Mouse (Mus musculus) testis, adult 2 months (tissue): Measurements from ENCODE around the gene Shroom2.

Source experiments
- CTCF ChIP-seq: fragments of 200-500 bp; IDR thresholded peaks from 2 replicates; pipeline ENCODE4 v1.5.1; 2012; ENCODE audit warnings: low read depth, mild to moderate bottlenecking, inconsistent platforms, low read length, moderate library complexity; ENCODE audit not compliant: control insufficient read depth, insufficient read depth, insufficient replicate concordance
- POLR2A ChIP-seq: fragments of 200-500 bp; IDR thresholded peaks from 2 replicates; pipeline ENCODE4 v1.6.1; 2012; ENCODE audit warnings: low read depth, mild to moderate bottlenecking, inconsistent platforms, low read length, moderate library complexity; ENCODE audit not compliant: control insufficient read depth

GRCm38 (mm10) chrX:152788129-152788528 is 18.9 kb upstream of the Shroom2 start:
- TF ChIP-seq POLR2A (no peak), CTCF (no peak)
